Mouse (Mus musculus) neural tube, embryonic 14.5 days (tissue): ENCODE measurements around the gene Rtn4rl2. TPM values are rescaled to one million over a fixed set of nuclear protein-coding genes. Genes with fewer than 3 reads are reported as not detected.

ENCODE experiments used
- ATAC-seq: fragments of 200-750 bp; cut with Nextera tagmentation; 2 replicates; pipeline ENCODE4 v1.8.0; 2017; ENCODE audit warnings: low read depth, mild to moderate bottlenecking, moderate TSS enrichment, moderate library complexity
- H3K27ac ChIP-seq: fragments of 300-500 bp; sonication (generic); 2 replicates; pipeline ENCODE4 v1.5.1; 2014; ENCODE audit warnings: low read depth, mild to moderate bottlenecking, control low read depth, low read length, moderate library complexity, mixed read lengths
- H3K27me3 ChIP-seq: fragments of 300-500 bp; sonication (generic); 2 replicates; pipeline ENCODE4 v1.6.1; 2014; ENCODE audit warnings: low read length; ENCODE audit not compliant: control insufficient read depth, insufficient read depth
- H3K36me3 ChIP-seq: fragments of 300-500 bp; sonication (generic); 2 replicates; pipeline ENCODE4 v1.6.1; 2014; ENCODE audit warnings: low read length, mixed read lengths; ENCODE audit not compliant: control insufficient read depth, insufficient read depth
- H3K4me1 ChIP-seq: fragments of 300-500 bp; sonication (generic); 2 replicates; pipeline ENCODE4 v1.6.1; 2014; ENCODE audit warnings: low read length; ENCODE audit not compliant: control insufficient read depth, insufficient read depth
- H3K4me2 ChIP-seq: fragments of 300-500 bp; sonication (generic); 2 replicates; pipeline ENCODE4 v1.6.1; 2014; ENCODE audit warnings: mild to moderate bottlenecking, low read depth, low read length, control low read depth
- H3K4me3 ChIP-seq: fragments of 300-500 bp; sonication (generic); 2 replicates; pipeline ENCODE4 v1.5.1; 2014; ENCODE audit warnings: low read depth, low read length, control low read depth, mixed read lengths
- H3K9ac ChIP-seq: fragments of 300-500 bp; sonication (generic); replicated peaks from 2 replicates; pipeline ENCODE4 v1.6.1; 2014; ENCODE audit warnings: low read depth, mild to moderate bottlenecking, control low read depth, low read length, mixed read lengths
- H3K9me3 ChIP-seq: fragments of 300-500 bp; sonication (generic); 2 replicates; pipeline ENCODE4 v1.6.1; 2016; ENCODE audit warnings: low read length; ENCODE audit not compliant: control insufficient read depth
- WGBS: fragments of 180-500 bp; shearing (Covaris S2); extraction: QIAGEN DNeasy Blood & Tissue Kit; methylation state at CpG from one replicate; pipeline ENCODE4 v1.1.7; 2014; 5-methylcytosine and 5-hydroxymethylcytosine counted together
- polyA plus RNA-seq: library from polyadenylated mRNA; unstranded; fragments of >200 nt; fragmentation: Nextera tagmentation; extraction: Ambion mirVana; gene quantifications from 2 replicates; pipeline ENCODE4 v1.2.1, GENCODE M21; 2014

Rtn4rl2 gene
- polyA plus RNA-seq, 1 experiment from 2014 or later, result 1.8 TPM

- peaks cover 24% of the 10 kb centered on the region for H3K27me3 ChIP-seq
- H3K27ac ChIP-seq, result no peak overlapping the region
- 0 out of 2 replicates have a peak, but pooled peaks cover 2% of the 10 kb centered on the region for H3K4me1 ChIP-seq
- no peaks in the 10 kb centered on the region for H3K36me3 ChIP-seq
- no peak for ATAC-seq
- WGBS, result 78% methylated on average over 8 of the region's 8 CpGs
- no peak overlapping the region for H3K4me2 ChIP-seq
- no peak overlapping the region for H3K4me3 ChIP-seq
- H3K9me3 ChIP-seq, result no peaks in the 10 kb centered on the region
- 0 out of 2 replicates have a peak overlapping the region, but pooled peaks have one; percentile 3 for H3K9ac ChIP-seq
Measured at GRCm38 (mm10) chr2:84880590-84880989, 5.9 kb downstream of the Rtn4rl2 start.

DNA sequence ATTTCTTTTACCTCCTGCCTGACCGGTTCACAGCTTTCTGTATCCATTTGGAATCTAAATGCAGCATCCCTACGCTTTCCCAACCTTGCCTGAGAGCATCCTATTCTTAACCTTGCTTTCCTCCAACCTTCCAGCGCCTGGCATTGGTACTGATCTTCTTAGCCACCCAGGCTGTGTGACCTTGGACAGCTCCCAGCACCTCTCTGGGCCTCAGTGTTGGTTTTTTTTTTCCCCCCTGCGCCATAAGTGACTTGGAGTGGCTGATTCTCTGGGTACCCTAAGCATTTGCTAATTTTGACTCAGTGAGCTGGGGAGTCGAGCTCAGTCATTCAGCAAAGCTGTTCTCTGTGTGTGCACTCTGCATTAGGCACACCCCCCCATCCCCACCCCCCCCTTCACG lies 10.7 kb downstream of the Rtn4rl2 start:
- Histone ChIP-seq H3K36me3 (no peaks in the 10 kb centered on the region), H3K27ac (no peak overlapping the region), H3K9me3 (no peaks in the 10 kb centered on the region), H3K4me2 (no peak overlapping the region), H3K9ac (no peak overlapping the region), H3K27me3 (peaks cover 38% of the 10 kb centered on the region), H3K4me3 (no peak overlapping the region), H3K4me1 (peaks cover 7% of the 10 kb centered on the region; the same call in 1 of the 2 replicates)
- no peak for ATAC-seq
- WGBS, result 52% methylated on average over 6 of the region's 6 CpGs

GRCm38 (mm10) chr2:84872105-84872716 lies 14.3 kb downstream of the Rtn4rl2 start:
- no peaks in the 10 kb centered on the region for H3K36me3 ChIP-seq
- peak overlapping the region; percentile 47 for H3K9ac ChIP-seq
- H3K9me3 ChIP-seq, result no peaks in the 10 kb centered on the region
- peaks cover 7% of the 10 kb centered on the region; the same call in 1 of the 2 replicates for H3K4me1 ChIP-seq
- H3K4me3 ChIP-seq, result peak overlapping the region; percentile 43
- H3K4me2 ChIP-seq, result peak overlapping the region; percentile 75
- H3K27ac ChIP-seq, result no peak overlapping the region
- ATAC-seq, result peak; percentile 58
- peaks cover 52% of the 10 kb centered on the region for H3K27me3 ChIP-seq
- WGBS, result 1% methylated on average over 72 of the region's 78 CpGs

- ATAC-seq, result no peak
- WGBS, result 68% methylated on average over 4 of the region's 4 CpGs
Measured at GRCm38 (mm10) chr2:84870623-84871160, 15.8 kb downstream of the Rtn4rl2 start.

DNA sequence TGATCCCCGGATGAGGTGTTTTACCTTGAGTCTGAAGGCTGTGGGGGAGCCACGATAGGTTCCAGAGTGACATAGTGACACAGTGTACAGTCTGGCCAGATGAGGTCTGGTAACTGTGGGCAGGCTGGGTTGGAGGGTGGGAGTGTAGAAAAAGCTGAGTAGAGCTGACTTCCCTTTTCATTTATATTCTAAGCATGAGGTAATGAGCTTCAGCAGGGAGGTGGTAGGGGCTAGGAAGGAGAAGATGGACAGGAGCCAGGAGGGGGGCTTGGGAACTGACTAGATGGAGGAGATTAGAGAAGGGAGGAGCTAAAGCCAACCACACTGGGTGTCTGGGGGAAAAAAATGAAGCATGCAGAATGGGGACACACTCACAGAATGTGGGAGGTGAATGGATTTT lies 17.5 kb downstream of the Rtn4rl2 start:
- WGBS, result 65% methylated on average over 2 of the region's 2 CpGs
- H3K9me3 ChIP-seq, result no peaks in the 10 kb centered on the region
- H3K4me3 ChIP-seq, result no peak overlapping the region
- no peak overlapping the region for H3K9ac ChIP-seq
- H3K4me2 ChIP-seq, result no peak overlapping the region
- no peak for ATAC-seq
- peaks cover 12% of the 10 kb centered on the region for H3K4me1 ChIP-seq
- H3K27ac ChIP-seq, result no peak overlapping the region
- no peaks in the 10 kb centered on the region for H3K36me3 ChIP-seq
- peaks cover 48% of the 10 kb centered on the region for H3K27me3 ChIP-seq

More at GRCm38 (mm10) chr2:84870623-84871160, 15.8 kb downstream of the Rtn4rl2 start:
- Histone ChIP-seq H3K27me3 (peaks cover 55% of the 10 kb centered on the region), H3K36me3 (no peaks in the 10 kb centered on the region), H3K4me1 (peaks cover 12% of the 10 kb centered on the region), H3K27ac (no peak overlapping the region), H3K4me3 (no peak overlapping the region), H3K4me2 (no peak overlapping the region), H3K9me3 (no peaks in the 10 kb centered on the region), H3K9ac (no peak overlapping the region)

DNA sequence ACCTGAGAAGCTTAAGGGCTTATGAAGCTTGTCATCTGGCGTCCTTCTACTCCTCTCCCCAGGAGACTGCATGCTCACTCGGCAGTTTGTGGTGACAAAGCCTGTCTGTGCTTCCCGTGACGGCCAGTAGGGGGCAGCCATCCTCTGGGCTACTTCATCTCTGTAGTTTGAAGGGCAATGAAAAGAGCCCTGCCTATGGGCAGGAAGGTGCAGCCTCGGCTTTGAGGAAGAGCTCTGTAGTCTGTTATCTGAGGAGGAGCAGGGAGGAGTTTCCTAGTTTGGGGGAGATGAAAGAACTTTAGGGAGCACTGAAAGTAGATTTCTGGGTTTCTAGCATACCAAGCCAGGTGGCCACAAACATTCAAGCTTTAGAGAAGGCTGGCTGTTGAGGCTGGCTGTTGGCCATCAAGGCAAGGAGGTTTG lies 18.0 kb downstream of the Rtn4rl2 start:
- no peaks in the 10 kb centered on the region for H3K9me3 ChIP-seq
- peaks cover 12% of the 10 kb centered on the region for H3K4me1 ChIP-seq
- H3K4me3 ChIP-seq, result no peak overlapping the region
- WGBS, result 8% methylated on average over 5 of the region's 5 CpGs
- no peaks in the 10 kb centered on the region for H3K36me3 ChIP-seq
- H3K27me3 ChIP-seq, result peaks cover 45% of the 10 kb centered on the region
- no peak for ATAC-seq
- no peak overlapping the region for H3K9ac ChIP-seq
- H3K4me2 ChIP-seq, result no peak overlapping the region
- no peak overlapping the region for H3K27ac ChIP-seq

DNA sequence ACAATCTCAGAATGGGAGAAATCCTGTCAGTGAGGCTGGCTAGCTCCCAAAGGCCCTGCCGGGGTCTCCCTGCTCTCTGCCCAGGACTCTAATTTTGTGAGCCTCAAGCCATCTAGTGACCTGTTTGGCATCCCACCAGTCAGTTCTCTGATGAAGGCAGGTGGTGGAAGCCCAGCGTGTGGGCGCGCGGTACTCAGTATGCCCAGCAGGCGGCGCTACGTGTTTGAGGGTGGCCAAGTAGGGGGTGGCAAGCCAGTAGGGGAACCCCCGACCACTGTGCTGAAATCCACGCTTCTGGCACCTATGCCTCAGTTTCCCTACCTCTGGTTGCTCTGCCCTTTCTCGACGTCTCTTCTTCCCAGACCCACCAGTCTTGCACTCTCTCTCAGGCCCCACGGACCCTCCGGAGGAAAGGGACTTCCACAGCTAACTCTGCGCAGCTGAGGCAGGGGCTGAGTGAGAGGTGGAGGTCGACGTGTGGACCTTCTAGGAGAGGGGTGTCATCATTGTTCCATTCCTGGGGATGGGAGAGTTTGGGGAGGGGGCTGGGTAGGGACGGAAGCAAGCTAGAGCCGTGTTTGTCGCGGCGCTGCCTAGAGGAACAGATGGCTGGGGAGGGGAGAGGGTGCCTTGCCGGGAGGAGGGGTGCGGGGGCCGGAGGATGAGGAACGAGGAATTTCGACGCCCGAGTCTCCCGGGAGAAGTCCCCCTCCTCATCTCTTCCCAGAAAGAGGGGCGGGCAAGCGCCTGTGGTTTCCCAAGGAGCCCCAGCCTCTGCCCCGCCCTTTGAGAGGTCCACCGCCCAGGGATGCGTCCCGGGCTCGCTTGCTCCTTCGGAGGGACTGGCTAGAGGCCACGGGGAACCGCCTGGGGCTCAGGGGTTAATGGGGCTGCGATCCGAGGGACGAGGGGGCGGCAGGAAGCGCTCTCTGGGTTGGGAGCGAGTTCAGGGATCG lies 20.6 kb downstream of the Rtn4rl2 start:
- Histone ChIP-seq H3K9me3 (no peaks in the 10 kb centered on the region), H3K27me3 (peaks cover 19% of the 10 kb centered on the region), H3K9ac (peak overlapping the region; percentile 46), H3K27ac (no peak overlapping the region), H3K4me3 (peak overlapping the region; percentile 33), H3K36me3 (no peaks in the 10 kb centered on the region), H3K4me2 (peak overlapping the region; percentile 69), H3K4me1 (peaks cover 5% of the 10 kb centered on the region; the same call in 1 of the 2 replicates)
- whole genome bisulfite sequencing, result under 1% methylated on average over 47 of the region's 47 CpGs
- peak; percentile 62 for ATAC-seq

- Histone ChIP-seq H3K27ac (no peak overlapping the region), H3K36me3 (no peaks in the 10 kb centered on the region), H3K4me3 (no peak overlapping the region), H3K9ac (no peak overlapping the region), H3K4me1 (peaks cover 5% of the 10 kb centered on the region; the same call in 1 of the 2 replicates), H3K9me3 (no peaks in the 10 kb centered on the region), H3K4me2 (no peak overlapping the region), H3K27me3 (peaks cover 5% of the 10 kb centered on the region)
- no peak for ATAC-seq
- 80% methylated on average over 3 of the region's 3 CpGs for WGBS
Measured at GRCm38 (mm10) chr2:84862231-84862630, 24.3 kb downstream of the Rtn4rl2 start.
